Mouse (Mus musculus) MEL (cell line): ENCODE results near the gene Nvl. TPM values are rescaled to one million over a fixed set of nuclear protein-coding genes. Genes with fewer than 3 reads are reported as not detected.

Source experiments
- DNase-seq: peaks from one replicate; pipeline ENCODE4 v3.0.0; 2011; ENCODE audit warnings: low read depth, low spot score
- H3K27ac ChIP-seq: 2 replicates; pipeline ENCODE4 v1.5.1; 2012; ENCODE audit warnings: low read depth, mild to moderate bottlenecking, control low read depth, low read length, moderate library complexity; ENCODE audit not compliant: control insufficient read depth
- H3K27me3 ChIP-seq, 2 experiments: fragments of 150-350 bp in 1 of 2; sonication (generic) in 1 of 2; 2 replicates each; pipeline ENCODE4 v1.6.1; 2012; ENCODE audit warnings: low read length in 2 of 2, mild to moderate bottlenecking in 2 of 2, improper control_type of control experiment in 1 of 2, moderate library complexity in 1 of 2; ENCODE audit not compliant: insufficient read depth in 2 of 2, control insufficient read depth in 1 of 2
- H3K36me3 ChIP-seq, 2 experiments: 2 replicates each; pipeline ENCODE4 v1.6.1; 2012 to 2014; ENCODE audit warnings: low read length in 2 of 2, improper control_type of control experiment in 1 of 2, inconsistent platforms in 1 of 2, mild to moderate bottlenecking in 1 of 2; ENCODE audit not compliant: insufficient read depth in 2 of 2, control insufficient read depth in 1 of 2
- H3K4me1 ChIP-seq, 2 experiments: fragments of 150-350 bp in 1 of 2; sonication (generic) in 1 of 2; 2 replicates each; pipeline ENCODE4 v1.6.1; 2012; ENCODE audit warnings: low read length in 2 of 2, improper control_type of control experiment in 1 of 2, mild to moderate bottlenecking in 1 of 2; ENCODE audit not compliant: insufficient read depth in 2 of 2, control insufficient read depth in 1 of 2
- H3K4me3 ChIP-seq, 2 experiments: fragments of 150-350 bp in 1 of 2; sonication (generic) in 1 of 2; 2 replicates each; pipeline ENCODE4 v1.5.1; 2012; ENCODE audit warnings: low read depth in 2 of 2, low read length in 2 of 2, mild to moderate bottlenecking in 2 of 2, moderate library complexity in 2 of 2, control low read depth in 1 of 2, improper control_type of control experiment in 1 of 2; ENCODE audit not compliant: control insufficient read depth in 1 of 2, insufficient read depth in 1 of 2
- H3K79me2 ChIP-seq: 2 replicates; pipeline ENCODE4 v1.6.1; 2012; ENCODE audit warnings: mild to moderate bottlenecking, low read length, moderate library complexity; ENCODE audit not compliant: control insufficient read depth, poor library complexity, insufficient read depth
- H3K9ac ChIP-seq: 2 replicates; pipeline ENCODE4 v1.6.1; 2012; ENCODE audit warnings: low read depth, mild to moderate bottlenecking, control low read depth, low read length, moderate library complexity; ENCODE audit not compliant: control insufficient read depth, poor library complexity, severe bottlenecking
- H3K9me3 ChIP-seq: fragments of 150-350 bp; sonication (generic); replicated peaks from 2 replicates; pipeline ENCODE4 v1.6.1; 2012; ENCODE audit warnings: mild to moderate bottlenecking, low read length, improper control_type of control experiment, moderate library complexity; ENCODE audit not compliant: insufficient read depth
- CTCF ChIP-seq, 3 experiments: IDR thresholded peaks in 2 of 3; conservative IDR thresholded peaks in 1 of 3; 2 replicates each; pipeline ENCODE4 v1.5.1; 2011 to 2012; ENCODE audit warnings: low read length in 3 of 3, low read depth in 2 of 3, mild to moderate bottlenecking in 2 of 3, improper control_type of control experiment in 1 of 3, inconsistent platforms in 1 of 3, mixed read lengths in 1 of 3, moderate library complexity in 1 of 3; ENCODE audit not compliant: control insufficient read depth in 1 of 3, insufficient read depth in 1 of 3, poor library complexity in 1 of 3, severe bottlenecking in 1 of 3
- EP300 ChIP-seq, 2 experiments: IDR thresholded peaks; 2 replicates each; pipeline ENCODE4 v1.6.1; 2011; ENCODE audit warnings: improper control_type of control experiment in 2 of 2, low read length in 2 of 2, low read depth in 1 of 2, mild to moderate bottlenecking in 1 of 2
- GATA1 ChIP-seq: IDR thresholded peaks from 2 replicates; pipeline ENCODE4 v1.6.1; 2011; ENCODE audit warnings: low read depth, low read length, improper control_type of control experiment
- HCFC1 ChIP-seq: IDR thresholded peaks from 2 replicates; pipeline ENCODE4 v1.6.1; 2012; ENCODE audit warnings: low read depth, mild to moderate bottlenecking, inconsistent platforms, low read length, improper control_type of control experiment, moderate library complexity
- KAT2A ChIP-seq: conservative IDR thresholded peaks from 2 replicates; pipeline ENCODE4 v1.6.1; 2012; ENCODE audit warnings: low read depth, low read length, improper control_type of control experiment, inconsistent platforms
- MAFK ChIP-seq: IDR thresholded peaks from 2 replicates; pipeline ENCODE4 v1.6.1; 2011; ENCODE audit warnings: low read depth, mild to moderate bottlenecking, low read length, improper control_type of control experiment, borderline replicate concordance
- MAX ChIP-seq: IDR thresholded peaks from 2 replicates; pipeline ENCODE4 v1.6.1; 2011; ENCODE audit warnings: low read length, improper control_type of control experiment
- MAZ ChIP-seq: IDR thresholded peaks from 2 replicates; pipeline ENCODE4 v1.6.1; 2012; ENCODE audit warnings: low read depth, mild to moderate bottlenecking, inconsistent platforms, low read length, improper control_type of control experiment
- MEF2A ChIP-seq: IDR thresholded peaks from 2 replicates; pipeline ENCODE4 v1.6.1; 2014; ENCODE audit warnings: low read depth, mild to moderate bottlenecking, inconsistent platforms, low read length, improper control_type of control experiment; ENCODE audit not compliant: poor library complexity, insufficient replicate concordance, severe bottlenecking; ENCODE audit errors: extremely low read depth
- MXI1 ChIP-seq: IDR thresholded peaks from 2 replicates; pipeline ENCODE4 v1.6.1; 2011; ENCODE audit warnings: mild to moderate bottlenecking, low read depth, low read length, improper control_type of control experiment
- NRF1 ChIP-seq: IDR thresholded peaks from 2 replicates; pipeline ENCODE4 v1.6.1; 2014; ENCODE audit warnings: low read depth, mild to moderate bottlenecking, inconsistent platforms, low read length, improper control_type of control experiment, moderate library complexity; ENCODE audit not compliant: poor library complexity, insufficient read depth, severe bottlenecking
- POLR2AphosphoS5 ChIP-seq: IDR thresholded peaks from 2 replicates; pipeline ENCODE4 v1.6.1; 2012; ENCODE audit warnings: low read depth, borderline replicate concordance, mild to moderate bottlenecking, inconsistent platforms, low read length, moderate library complexity, mixed read lengths
- RCOR1 ChIP-seq: IDR thresholded peaks from 2 replicates; pipeline ENCODE4 v1.6.1; 2012; ENCODE audit warnings: low read depth, mild to moderate bottlenecking, inconsistent platforms, low read length, improper control_type of control experiment
- SIN3A ChIP-seq: IDR thresholded peaks from 2 replicates; pipeline ENCODE4 v1.6.1; 2012; ENCODE audit warnings: low read length, improper control_type of control experiment, inconsistent platforms
- TAL1 ChIP-seq: IDR thresholded peaks from 2 replicates; pipeline ENCODE4 v1.6.1; 2012; ENCODE audit warnings: mild to moderate bottlenecking, inconsistent platforms, low read length, moderate library complexity, mixed read lengths
- TCF12 ChIP-seq: IDR thresholded peaks from 2 replicates; pipeline ENCODE4 v1.6.1; 2014; ENCODE audit warnings: low read depth, mild to moderate bottlenecking, inconsistent platforms, low read length, improper control_type of control experiment, moderate library complexity
- UBTF ChIP-seq: IDR thresholded peaks from 2 replicates; pipeline ENCODE4 v1.6.1; 2012; ENCODE audit warnings: low read depth, mild to moderate bottlenecking, inconsistent platforms, low read length, improper control_type of control experiment, moderate library complexity, borderline replicate concordance; ENCODE audit not compliant: insufficient read depth
- USF1 ChIP-seq: IDR thresholded peaks from 2 replicates; pipeline ENCODE4 v1.6.1; 2014; ENCODE audit warnings: low read depth, mild to moderate bottlenecking, inconsistent platforms, low read length, improper control_type of control experiment, moderate library complexity
- ZC3H11A ChIP-seq: IDR thresholded peaks from 2 replicates; pipeline ENCODE4 v1.6.1; 2012; ENCODE audit warnings: low read depth, mild to moderate bottlenecking, inconsistent platforms, low read length, improper control_type of control experiment
- ZKSCAN1 ChIP-seq: IDR thresholded peaks from 2 replicates; pipeline ENCODE4 v1.6.1; 2012; ENCODE audit warnings: low read depth, mild to moderate bottlenecking, inconsistent platforms, low read length, improper control_type of control experiment, moderate library complexity
- ZNF384 ChIP-seq: IDR thresholded peaks from 2 replicates; pipeline ENCODE4 v1.6.1; 2012; ENCODE audit warnings: low read depth, mild to moderate bottlenecking, inconsistent platforms, low read length, improper control_type of control experiment
- polyA plus RNA-seq, 2 experiments: library from polyadenylated mRNA; stranded (reverse) in 1 of 2; unstranded in 1 of 2; fragments of >175 nt in 1 of 2; fragments of >200 nt in 1 of 2; gene quantifications; 2 replicates each; pipeline versions ENCODE4 v1.2.1 to v1.2.4; 2012; ENCODE audit warnings: low replicate concordance in 2 of 2, low read depth in 1 of 2; ENCODE audit not compliant: insufficient read length in 2 of 2, insufficient read depth in 1 of 2, missing spikeins in 1 of 2
- total RNA-seq: library from RNA; depleted of rRNA; stranded (reverse); fragments of 300-350 nt; gene quantifications from 2 replicates; pipeline ENCODE4 v1.2.3, GENCODE M21; 2012

Gene Nvl
- total and polyA plus RNA-seq, 3 experiments, result 21.0 to 29.8 TPM; not detected in 1

- Histone ChIP-seq H3K36me3 (peaks cover 0 to 4% of the 10 kb centered on the region in 2 experiments; a peak in 2 of 4 replicates), H3K9ac (no peak overlapping the region), H3K27ac (no peak overlapping the region), H3K4me1 (peaks cover 0 to 4% of the 10 kb centered on the region in 2 experiments; a peak in 2 of 4 replicates), H3K27me3 (no peaks in the 10 kb centered on the region), H3K4me3 (no peak overlapping the region), H3K79me2 (no peaks in the 10 kb centered on the region), H3K9me3 (no peaks in the 10 kb centered on the region)
- TF ChIP-seq RCOR1, result peak; percentile 52; the same call in 1 of the 2 replicates
- TF ChIP-seq TCF12, result 0 out of 2 replicates have a peak, but pooled peaks have one; percentile 22
- peak; percentile 14 to 51; a peak in 2 of 4 replicates for TF ChIP-seq EP300 (IDR thresholded peaks at IDR 0.05; ENCODE audit: low read depth in 1 of 2, low read length in 2 of 2)
- peak; percentile 58 for TF ChIP-seq GATA1
- no peak for TF ChIP-seq KAT2A
- TF ChIP-seq MAZ, result no peak
- TF ChIP-seq UBTF, result no peak
- TF ChIP-seq MAX, result no peak
- DNase-seq, result peak; percentile 30
Observed at GRCm38 (mm10) chr1:181052898-181053297, 91.1 kb downstream of the Nvl start.

GRCm38 (mm10) chr1:181050937-181051336, 93.1 kb downstream of the Nvl start, which contains the start of gene 9130409I23Rik:
Gene 9130409I23Rik (plus strand): TSS chr1:181051237.
- no peak within 1 kb of the TSS for H3K4me3 ChIP-seq
- H3K79me2 ChIP-seq, result no peaks in the 10 kb centered on the region
- TF ChIP-seq UBTF (no peak), MEF2A (no peak), MAFK (no peak), TAL1 (no peak), ZKSCAN1 (no peak), ZNF384 (no peak), MXI1 (no peak), POLR2AphosphoS5 (no peak), NRF1 (no peak), CTCF (IDR thresholded peaks at IDR 0.05 in 2 of 3, conservative IDR thresholded peaks at IDR 0.05 in 1 of 3; ENCODE audit: control insufficient read depth in 1 of 3, insufficient read depth in 1 of 3, low read depth in 2 of 3, low read length in 3 of 3, poor library complexity in 1 of 3, severe bottlenecking in 1 of 3) (no peak), SIN3A (no peak), USF1 (no peak), RCOR1 (no peak), HCFC1 (no peak), ZC3H11A (no peak)

More at GRCm38 (mm10) chr1:181050937-181051336, 93.1 kb downstream of the Nvl start, which contains the start of gene 9130409I23Rik:
- Histone ChIP-seq H3K36me3 (peaks cover 0 to 4% of the 10 kb centered on the region in 2 experiments; a peak in 2 of 4 replicates), H3K27me3 (peaks cover 0 to 3% of the 10 kb centered on the region in 2 experiments; a peak in 1 of 4 replicates), H3K27ac (no peak within 1 kb of the TSS), H3K4me1 (peaks cover 0 to 4% of the 10 kb centered on the region in 2 experiments; a peak in 2 of 4 replicates), H3K9ac (no peak within 1 kb of the TSS), H3K9me3 (no peaks in the 10 kb centered on the region)
- no peak for DNase-seq
